In genomic region chr1:136360909-136361308, GRCm38 (mm10) we compare ENCODE assay signal across 27 mouse cellular contexts. TPM values are rescaled to one million over a fixed set of nuclear protein-coding genes. Genes with fewer than 3 reads are reported as not detected.
DNase-seq lines count a peak whose midpoint lies in the region; ATAC-seq and TF ChIP-seq lines count a peak whose summit lies in the region.
"Had no signal": no experiment of that assay in that cellular context is flagged by ENCODE, and none has a peak within 500 bp of the region (broad histone marks: within the 10 kb centered on the region; RNA-seq: fewer than 3 reads in every experiment).

No protein-coding gene starts in this region.

- no peaks in the 10 kb centered on the region for H3K4me1 ChIP-seq in liver, embryonic 11.5 days (replicated peaks; ENCODE audit: control insufficient read depth, insufficient read depth, low read length)
- 0 out of 2 replicates have a peak, but pooled peaks cover 2% of the 10 kb centered on the region for H3K4me1 ChIP-seq in intestine, embryonic 15.5 days (replicated peaks)
- H3K4me1 ChIP-seq in liver, embryonic 14.5 days (replicated peaks; ENCODE audit: control insufficient read depth in 2 of 2, insufficient read depth in 2 of 2, low read length in 1 of 2): peaks cover 10 to 16% of the 10 kb centered on the region in 2 experiments
- peaks cover 38% of the 10 kb centered on the region for H3K4me1 ChIP-seq in midbrain, embryonic 10.5 days
- H3K4me1 ChIP-seq: neural tube, embryonic 13.5 days had no signal

- ATAC-seq in liver, embryonic 11.5 days (replicated peaks; ENCODE audit: low FRiP score): peak; percentile 66
- ATAC-seq in intestine, embryonic 15.5 days: peak; percentile 78
- ATAC-seq in liver, embryonic 14.5 days (ENCODE audit: insufficient read depth): peak; percentile 70
- ATAC-seq in megakaryocyte-erythroid progenitor cell, adult 5-6 weeks (replicated peaks; ENCODE audit: low FRiP score, low TSS enrichment, poor library complexity, severe bottlenecking): peak; percentile 88
- ATAC-seq: forebrain, postnatal 0 days; Patski had no signal

- DNase-seq in liver, embryonic 11.5 days (ENCODE audit: low spot score): no peak
- DNase-seq in liver: no peak
- DNase-seq in liver, embryonic 14.5 days (ENCODE audit: low read depth in 3 of 3, low spot score in 3 of 3): no peak
- no peak for DNase-seq in midbrain, embryonic 10.5 days (ENCODE audit: low spot score)
- DNase-seq in gastrocnemius, postnatal 25 days: no peak
- DNase-seq: adrenal gland, postnatal 14 days; cerebellum, adult 11-12 months; cerebellum, adult 9-11 months; embryo, embryonic 11 days; forebrain, postnatal 0 days; gastrocnemius, postnatal 10 days; heart, postnatal 36 days; layer of hippocampus, postnatal 36 days; left cerebral cortex, postnatal 4 days; lung, postnatal 10 days; right cerebral cortex, postnatal 4 days; thymus, postnatal 4 days had no signal

- H3K9me3 ChIP-seq in liver, embryonic 11.5 days (ENCODE audit: control insufficient read depth, low read length): no peaks in the 10 kb centered on the region
- no peaks in the 10 kb centered on the region for H3K9me3 ChIP-seq in intestine, embryonic 15.5 days
- no peaks in the 10 kb centered on the region for H3K9me3 ChIP-seq in liver, embryonic 14.5 days (ENCODE audit: control insufficient read depth, low read length)
- no peaks in the 10 kb centered on the region for H3K9me3 ChIP-seq in midbrain, embryonic 10.5 days (replicated peaks)
- H3K9me3 ChIP-seq: embryonic facial prominence, embryonic 12.5 days; G1E; hindbrain, embryonic 12.5 days; limb, embryonic 15.5 days; midbrain, embryonic 12.5 days; neural tube, embryonic 13.5 days had no signal

- peak; percentile 76 for TF ChIP-seq EP300 in liver, embryonic 14.5 days (IDR thresholded peaks at IDR 0.05; ENCODE audit: low read depth)

- TF ChIP-seq CTCF in liver, embryonic 14.5 days (IDR thresholded peaks at IDR 0.05; ENCODE audit: low read depth): no peak

- no peak overlapping the region for H3K9ac ChIP-seq in liver, embryonic 11.5 days (ENCODE audit: low read depth, low read length)
- no peak overlapping the region for H3K9ac ChIP-seq in intestine, embryonic 15.5 days
- H3K9ac ChIP-seq in liver, embryonic 14.5 days (replicated peaks): no peak overlapping the region
- H3K9ac ChIP-seq: embryonic facial prominence, embryonic 12.5 days; forebrain, postnatal 0 days; hindbrain, embryonic 12.5 days; limb, embryonic 15.5 days; midbrain, embryonic 12.5 days; neural tube, embryonic 13.5 days had no signal

- peaks cover 3% of the 10 kb centered on the region; the same call in 1 of the 2 replicates for H3K27me3 ChIP-seq in liver, embryonic 11.5 days (replicated peaks; ENCODE audit: control insufficient read depth, insufficient read depth, low read length)
- H3K27me3 ChIP-seq in intestine, embryonic 15.5 days (replicated peaks): peaks cover 34% of the 10 kb centered on the region
- H3K27me3 ChIP-seq in liver, embryonic 14.5 days (ENCODE audit: control insufficient read depth, insufficient read depth, low read length): no peaks in the 10 kb centered on the region
- no peaks in the 10 kb centered on the region for H3K27me3 ChIP-seq in midbrain, embryonic 10.5 days (ENCODE audit: low read depth, poor library complexity, severe bottlenecking)
- H3K27me3 ChIP-seq: embryonic facial prominence, embryonic 12.5 days; hindbrain, embryonic 12.5 days; limb, embryonic 15.5 days; neural tube, embryonic 13.5 days had no signal

- H3K36me3 ChIP-seq in liver, embryonic 11.5 days (ENCODE audit: control insufficient read depth, insufficient read depth, low read length): no peaks in the 10 kb centered on the region
- no peaks in the 10 kb centered on the region for H3K36me3 ChIP-seq in intestine, embryonic 15.5 days
- H3K36me3 ChIP-seq in liver, embryonic 14.5 days (replicated peaks; ENCODE audit: control insufficient read depth, insufficient read depth, low read depth): no peaks in the 10 kb centered on the region
- H3K36me3 ChIP-seq in midbrain, embryonic 10.5 days: no peaks in the 10 kb centered on the region
- H3K36me3 ChIP-seq: embryonic facial prominence, embryonic 12.5 days; G1E; hindbrain, embryonic 12.5 days; limb, embryonic 15.5 days; midbrain, embryonic 12.5 days; neural tube, embryonic 13.5 days had no signal

- no peak overlapping the region for H3K4me3 ChIP-seq in liver, embryonic 11.5 days (ENCODE audit: low read depth, low read length)
- no peak overlapping the region for H3K4me3 ChIP-seq in intestine, embryonic 15.5 days (replicated peaks)
- no peak overlapping the region for H3K4me3 ChIP-seq in liver, embryonic 14.5 days (ENCODE audit: insufficient read depth in 1 of 2, low read depth in 2 of 2, low read length in 2 of 2)
- H3K4me3 ChIP-seq in midbrain, embryonic 10.5 days: no peak overlapping the region
- H3K4me3 ChIP-seq: embryonic facial prominence, embryonic 12.5 days; hindbrain, embryonic 12.5 days; limb, embryonic 15.5 days; midbrain, embryonic 12.5 days; neural tube, embryonic 13.5 days had no signal

- no peak overlapping the region for H3K4me2 ChIP-seq in liver, embryonic 11.5 days
- H3K4me2 ChIP-seq in intestine, embryonic 15.5 days (replicated peaks): no peak overlapping the region
- H3K4me2 ChIP-seq in liver, embryonic 14.5 days (ENCODE audit: low read depth): 0 out of 2 replicates have a peak overlapping the region, but pooled peaks have one; percentile 9
- H3K4me2 ChIP-seq: embryonic facial prominence, embryonic 12.5 days; heart, embryonic 11.5 days; hindbrain, embryonic 12.5 days; limb, embryonic 15.5 days; midbrain, embryonic 12.5 days; neural tube, embryonic 13.5 days had no signal

- no peak overlapping the region for H3K27ac ChIP-seq in liver, embryonic 11.5 days (ENCODE audit: low read depth, low read length)
- H3K27ac ChIP-seq in intestine, embryonic 15.5 days: no peak overlapping the region
- no peak overlapping the region; the same call in 1 of the 2 replicates for H3K27ac ChIP-seq in liver, embryonic 14.5 days
- no peak overlapping the region for H3K27ac ChIP-seq in midbrain, embryonic 10.5 days (replicated peaks)
- H3K27ac ChIP-seq: embryonic facial prominence, embryonic 12.5 days; hindbrain, embryonic 12.5 days; midbrain, embryonic 12.5 days; neural tube, embryonic 13.5 days had no signal

- WGBS in liver, embryonic 11.5 days: 65% methylated on average over 6 of the region's 6 CpGs
- 57% methylated on average over 6 of the region's 6 CpGs for WGBS in intestine, embryonic 15.5 days
- 40% methylated on average over 6 of the region's 6 CpGs for WGBS in liver, embryonic 14.5 days (ENCODE audit: insufficient replicate concordance)
- 88% methylated on average over 6 of the region's 6 CpGs for WGBS in midbrain, embryonic 10.5 days

RNA-seq across cellular contexts. Expression of gene Camsap2, which starts 15.0 kb away (rescaled TPM):
- polyA plus RNA-seq in liver, embryonic 11.5 days (2014; fragmentation: Nextera tagmentation; extraction: Ambion mirVana): 12.4 and 13.2 TPM in 2 replicates
- polyA plus RNA-seq in intestine, embryonic 15.5 days (2015; fragmentation: Nextera tagmentation; extraction: Ambion mirVana): 6.0 and 6.9 TPM in 2 replicates
- 6.4 and 8.8 TPM in 2 replicates for polyA plus RNA-seq in liver, embryonic 14.5 days (2012; rRNA removed)
- polyA plus RNA-seq in liver, embryonic 14.5 days (2014; fragmentation: Nextera tagmentation; extraction: Ambion mirVana): 10.3 and 11.7 TPM in 2 replicates
- total RNA-seq in megakaryocyte-erythroid progenitor cell, adult 5-6 weeks (2014; fragmentation: Nextera tagmentation): 39.3 and 45.6 TPM in 2 replicates
- 56.3 and 64.4 TPM in 2 replicates for total RNA-seq in megakaryocyte-erythroid progenitor cell, adult 5-6 weeks (2017)
- 11.1 and 14.4 TPM in 2 replicates for polyA plus RNA-seq in midbrain, embryonic 10.5 days (2016; fragmentation: Nextera tagmentation; extraction: Ambion mirVana)
- total RNA-seq in gastrocnemius, postnatal 25 days (2021): 10 to 100 TPM; 10.9 to 11.5 TPM

RNA-seq across cellular contexts. Expression of gene Ddx59, which starts 54.2 kb away (rescaled TPM):
- 9.4 and 11.5 TPM in 2 replicates for polyA plus RNA-seq in liver, embryonic 11.5 days (2014; fragmentation: Nextera tagmentation; extraction: Ambion mirVana)
- 11.6 and 12.3 TPM in 2 replicates for polyA plus RNA-seq in intestine, embryonic 15.5 days (2015; fragmentation: Nextera tagmentation; extraction: Ambion mirVana)
- 2.2 and 3.5 TPM in 2 replicates for polyA plus RNA-seq in liver, embryonic 14.5 days (2012; rRNA removed)
- 4.4 and 5.2 TPM in 2 replicates for polyA plus RNA-seq in liver, embryonic 14.5 days (2014; fragmentation: Nextera tagmentation; extraction: Ambion mirVana)
- total RNA-seq in megakaryocyte-erythroid progenitor cell, adult 5-6 weeks (2014; fragmentation: Nextera tagmentation): 11.7 and 17.2 TPM in 2 replicates
- total RNA-seq in megakaryocyte-erythroid progenitor cell, adult 5-6 weeks (2017): 16.6 and 17.2 TPM in 2 replicates
- polyA plus RNA-seq in midbrain, embryonic 10.5 days (2016; fragmentation: Nextera tagmentation; extraction: Ambion mirVana): 19.6 and 20.7 TPM in 2 replicates
- total RNA-seq in gastrocnemius, postnatal 25 days (2021): 10 to 100 TPM; 11.8 to 13.6 TPM
